Mouse (Mus musculus) gastrocnemius, adult 2 months (tissue): ENCODE measurements around the gene Adcy7. TPM values are rescaled to one million over a fixed set of nuclear protein-coding genes. Genes with fewer than 3 reads are reported as not detected.
A peak's percentile ranks its signal among the peaks of the same experiment; 100 is the strongest.

Source experiments
- DNase-seq: peaks from one replicate; pipeline ENCODE4 v3.0.0; 2022
- H3K27ac ChIP-seq: fragments of 200-600 bp; 2 replicates; pipeline ENCODE4 v1.8.1; 2022; ENCODE audit warnings: mild to moderate bottlenecking
- H3K4me3 ChIP-seq: fragments of 200-600 bp; 2 replicates; pipeline ENCODE4 v1.8.1; 2022; ENCODE audit warnings: mild to moderate bottlenecking, moderate library complexity
- CTCF ChIP-seq: fragments of 200-600 bp; IDR thresholded peaks from 2 replicates; pipeline ENCODE4 v1.8.1; 2022; ENCODE audit warnings: antibody characterized with exemption, mild to moderate bottlenecking, moderate library complexity
- intact Hi-C: fragments of 180-260 bp; cut with DNase I; formaldehyde crosslinking; loops from one replicate; pipeline ENCODE4 v1.15.1; 2025
- total RNA-seq, 2 experiments: library from RNA; stranded (reverse); gene quantifications; 2 replicates each; pipeline ENCODE4 v1.2.3; 2021

The Adcy7 gene
- total RNA-seq, 2 experiments from 2014 or later: 3.4 to 6.6 TPM

GRCm38 (mm10) chr8:88279670-88280069 lies 7.5 kb downstream of the Adcy7 start:
- intact Hi-C loops: loop anchor here (5.0 kb wide), 1 partner anchor 38 kb away; no protein-coding TSS in a partner anchor
- Histone ChIP-seq H3K27ac (peak overlapping the region; percentile 54), H3K4me3 (no peak overlapping the region)
- no peak for DNase-seq
- TF ChIP-seq CTCF: no peak

GRCm38 (mm10) chr8:88280904-88281303 lies 8.7 kb downstream of the Adcy7 start:
- Histone ChIP-seq H3K4me3 (no peak overlapping the region), H3K27ac (peak overlapping the region; percentile 25)
- DNase-seq: no peak
- intact Hi-C loops: loop anchor here (5.0 kb wide), 1 partner anchor 36 kb away; no protein-coding TSS in a partner anchor
- no peak for TF ChIP-seq CTCF

- TF ChIP-seq CTCF: no peak
- intact Hi-C loops: loop anchor here (5.0 kb wide), 1 partner anchor 35 kb away; no protein-coding TSS in a partner anchor
- peak; percentile 89 for DNase-seq
- Histone ChIP-seq H3K27ac (peak overlapping the region; percentile 80), H3K4me3 (no peak overlapping the region)
Measured at GRCm38 (mm10) chr8:88282684-88283083, 10.5 kb downstream of the Adcy7 start.

- H3K4me3 ChIP-seq: no peak overlapping the region
- peak; percentile 56 for DNase-seq
- no peak for TF ChIP-seq CTCF
- peak overlapping the region; percentile 80 for H3K27ac ChIP-seq
- intact Hi-C loops: loop anchor here (5.0 kb wide), 1 partner anchor 34 kb away; no protein-coding TSS in a partner anchor
Measured at GRCm38 (mm10) chr8:88283243-88284115, 11.3 kb downstream of the Adcy7 start.

GRCm38 (mm10) chr8:88284738-88285137 lies 12.5 kb downstream of the Adcy7 start:
- TF ChIP-seq CTCF: no peak
- Histone ChIP-seq H3K4me3 (peak overlapping the region; percentile 33), H3K27ac (peak overlapping the region; percentile 80)
- intact Hi-C loops: loop anchor here (5.0 kb wide), 1 partner anchor 33 kb away; no protein-coding TSS in a partner anchor
- peak; percentile 68 for DNase-seq

GRCm38 (mm10) chr8:88285469-88286356 lies 13.5 kb downstream of the Adcy7 start:
- Histone ChIP-seq H3K27ac (peak overlapping the region; percentile 80), H3K4me3 (peak overlapping the region; percentile 33)
- peak; percentile 58 for DNase-seq
- peak; percentile 30; the same call in 1 of the 2 replicates for TF ChIP-seq CTCF
- intact Hi-C loops: no loop called here

- H3K4me3 ChIP-seq: no peak overlapping the region
- intact Hi-C loops: no loop called here
- no peak for DNase-seq
- H3K27ac ChIP-seq: peak overlapping the region; percentile 80
- TF ChIP-seq CTCF: no peak
Measured at GRCm38 (mm10) chr8:88286421-88286960, 14.3 kb downstream of the Adcy7 start.

GRCm38 (mm10) chr8:88288622-88289242 lies 16.5 kb downstream of the Adcy7 start:
- intact Hi-C loops: no loop called here
- peak overlapping the region; percentile 50 for H3K4me3 ChIP-seq
- peak overlapping the region; percentile 79 for H3K27ac ChIP-seq
- DNase-seq: peak; percentile 73
- TF ChIP-seq CTCF: no peak

- intact Hi-C loops: no loop called here
- Histone ChIP-seq H3K4me3 (no peak overlapping the region), H3K27ac (peak overlapping the region; percentile 59)
- DNase-seq: no peak
- TF ChIP-seq CTCF: no peak
Measured at GRCm38 (mm10) chr8:88289901-88290300, 17.7 kb downstream of the Adcy7 start.

GRCm38 (mm10) chr8:88290326-88291304 lies 18.4 kb downstream of the Adcy7 start:
- DNase-seq: no peak
- peak overlapping the region; percentile 8; the same call in 1 of the 2 replicates for H3K27ac ChIP-seq
- intact Hi-C loops: no loop called here
- no peak for TF ChIP-seq CTCF
- no peak overlapping the region for H3K4me3 ChIP-seq

GRCm38 (mm10) chr8:88291305-88291690 lies 19.1 kb downstream of the Adcy7 start:
- no peak for TF ChIP-seq CTCF
- intact Hi-C loops: no loop called here
- H3K27ac ChIP-seq: peak overlapping the region; percentile 16; the same call in 1 of the 2 replicates

More at GRCm38 (mm10) chr8:88291305-88291690, 19.1 kb downstream of the Adcy7 start:
- no peak overlapping the region for H3K4me3 ChIP-seq
- no peak for DNase-seq
